Mouse (Mus musculus) myocyte (in vitro differentiated cells): ENCODE measurements around the gene Lrmda. TPM values are rescaled to one million over a fixed set of nuclear protein-coding genes. Genes with fewer than 3 reads are reported as not detected.

Source experiments
- H3K27me3 ChIP-seq: one replicate; pipeline ENCODE4 v1.6.1; 2011; ENCODE audit not compliant: control insufficient read depth, insufficient read depth, insufficient read length
- H3K36me3 ChIP-seq: one replicate; pipeline ENCODE4 v1.6.1; 2011; ENCODE audit not compliant: control insufficient read depth, insufficient read depth
- H3K4me2 ChIP-seq: one replicate; pipeline ENCODE4 v1.6.1; 2011; ENCODE audit warnings: low read depth, control low read depth
- H3K4me3 ChIP-seq: one replicate; pipeline ENCODE4 v1.5.1; 2011; ENCODE audit warnings: mild to moderate bottlenecking, control low read depth, moderate library complexity
- H3K79me2 ChIP-seq: one replicate; pipeline ENCODE4 v1.6.1; 2011; ENCODE audit not compliant: control insufficient read depth, insufficient read depth
- H3ac ChIP-seq: one replicate; pipeline ENCODE4 v1.6.1; 2011; ENCODE audit not compliant: control insufficient read depth, insufficient read length
- CEBPB ChIP-seq: IDR thresholded peaks from 2 replicates; pipeline ENCODE4 v1.6.1; 2011; ENCODE audit warnings: mild to moderate bottlenecking, moderate library complexity; ENCODE audit not compliant: poor library complexity, insufficient read depth, severe bottlenecking
- E2F4 ChIP-seq: IDR thresholded peaks from one replicate; pipeline ENCODE4 v1.6.1; 2011; ENCODE audit warnings: mild to moderate bottlenecking, control low read depth, moderate library complexity; ENCODE audit not compliant: insufficient read depth
- MAX ChIP-seq: IDR thresholded peaks from one replicate; pipeline ENCODE4 v1.6.1; 2011; ENCODE audit warnings: low read depth, mild to moderate bottlenecking, control low read depth
- MYOD1 ChIP-seq, 3 experiments: IDR thresholded peaks; one replicate each; pipeline ENCODE4 v1.6.1; 2011; ENCODE audit warnings: control low read depth in 2 of 3, low read depth in 2 of 3, mild to moderate bottlenecking in 2 of 3, moderate library complexity in 1 of 3; ENCODE audit not compliant: insufficient read length in 2 of 3, control insufficient read depth in 1 of 3
- MYOG ChIP-seq, 3 experiments: IDR thresholded peaks; one replicate each; pipeline ENCODE4 v1.6.1; 2011; ENCODE audit warnings: control low read depth in 2 of 3, low read depth in 2 of 3, mild to moderate bottlenecking in 2 of 3; ENCODE audit not compliant: insufficient read length in 2 of 3, control insufficient read depth in 1 of 3, insufficient read depth in 1 of 3
- POLR2A ChIP-seq: IDR thresholded peaks from one replicate; pipeline ENCODE4 v1.6.1; 2011; ENCODE audit warnings: low read depth, mild to moderate bottlenecking, control low read depth, moderate library complexity; ENCODE audit not compliant: insufficient read length
- POLR2AphosphoS2 ChIP-seq: IDR thresholded peaks from one replicate; pipeline ENCODE4 v1.6.1; 2011; ENCODE audit warnings: low read depth, control low read depth; ENCODE audit not compliant: insufficient read length
- REST ChIP-seq: IDR thresholded peaks from one replicate; pipeline ENCODE4 v1.6.1; 2011; ENCODE audit warnings: mild to moderate bottlenecking, control low read depth, moderate library complexity; ENCODE audit not compliant: insufficient read depth, insufficient read length
- SRF ChIP-seq: IDR thresholded peaks from one replicate; pipeline ENCODE4 v1.6.1; 2011; ENCODE audit warnings: low read depth; ENCODE audit not compliant: control insufficient read depth, insufficient read length
- TCF12 ChIP-seq: IDR thresholded peaks from one replicate; pipeline ENCODE4 v1.6.1; 2011; ENCODE audit warnings: mild to moderate bottlenecking, control low read depth; ENCODE audit not compliant: poor library complexity, insufficient read depth, severe bottlenecking
- TCF3 ChIP-seq: IDR thresholded peaks from one replicate; pipeline ENCODE4 v1.6.1; 2011; ENCODE audit warnings: low read depth, control low read depth; ENCODE audit not compliant: insufficient read length
- USF1 ChIP-seq: IDR thresholded peaks from one replicate; pipeline ENCODE4 v1.6.1; 2011; ENCODE audit warnings: low read depth, mild to moderate bottlenecking, control low read depth, moderate library complexity
- polyA plus RNA-seq: library from polyadenylated mRNA; unstranded; fragments of >200 nt; fragmentation: generic; extraction: Trizol; gene quantifications from one replicate; pipeline ENCODE4 v1.2.1, GENCODE M21; 2012; ENCODE audit warnings: missing spikeins

Lrmda gene
- polyA plus RNA-seq, 1 experiment: 1.9 TPM

DNA sequence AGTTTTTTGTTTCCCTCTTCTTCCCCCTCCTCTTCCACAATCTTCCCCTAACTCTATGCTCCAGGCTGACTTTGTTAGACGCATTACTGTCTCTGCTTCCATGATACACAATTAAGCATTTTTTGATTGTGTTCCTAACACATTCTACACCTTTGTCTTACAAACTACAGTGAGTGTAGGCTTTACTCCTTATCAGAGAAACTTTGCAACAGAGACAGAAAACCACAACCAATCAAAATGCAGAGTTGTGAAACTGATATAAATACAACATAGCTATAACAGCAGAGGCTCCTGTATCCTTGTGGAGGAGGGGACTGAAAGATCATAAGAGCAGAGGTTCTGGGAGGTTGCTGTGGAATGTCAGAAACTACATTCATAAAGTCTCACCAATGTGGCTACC lies 933.5 kb downstream of the Lrmda start:
- Histone ChIP-seq H3K79me2 (no peaks in the 10 kb centered on the region), H3K4me2 (no peak overlapping the region), H3K4me3 (no peak overlapping the region), H3ac (no peak overlapping the region), H3K27me3 (no peaks in the 10 kb centered on the region), H3K36me3 (no peaks in the 10 kb centered on the region)
- TF ChIP-seq USF1: no peak
- TF ChIP-seq POLR2A: no peak

DNA sequence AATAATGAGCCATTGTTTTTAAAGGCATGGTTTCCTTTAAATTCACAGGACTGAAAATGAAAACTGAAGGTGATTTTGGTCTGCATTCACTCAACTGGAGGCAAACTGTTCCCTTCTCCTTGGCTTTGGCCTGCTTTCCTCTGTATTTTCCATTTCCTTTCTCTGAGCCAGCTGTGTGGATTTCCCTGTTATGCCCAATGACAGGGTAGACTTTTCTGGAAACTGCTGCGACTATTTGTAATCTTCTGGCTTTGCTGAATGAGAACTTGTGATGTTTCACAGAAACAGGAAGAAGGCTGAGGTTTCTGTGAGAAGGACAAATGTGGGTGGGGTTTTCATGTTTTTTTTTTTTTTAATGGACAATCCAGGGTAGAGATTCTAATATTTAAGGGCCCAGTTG lies 940.7 kb downstream of the Lrmda start:
- Histone ChIP-seq H3K27me3 (no peaks in the 10 kb centered on the region), H3K36me3 (no peaks in the 10 kb centered on the region), H3ac (no peak overlapping the region), H3K79me2 (no peaks in the 10 kb centered on the region), H3K4me3 (no peak overlapping the region), H3K4me2 (no peak overlapping the region)
- TF ChIP-seq TCF3 (no peak), MYOD1 (IDR thresholded peaks at IDR 0.05; ENCODE audit: control insufficient read depth in 1 of 3, insufficient read length in 2 of 3, low read depth in 2 of 3) (no peak), REST (no peak), POLR2A (no peak), MYOG (IDR thresholded peaks at IDR 0.05; ENCODE audit: control insufficient read depth in 1 of 3, insufficient read depth in 1 of 3, insufficient read length in 2 of 3, low read depth in 2 of 3) (no peak), CEBPB (no peak), E2F4 (no peak), POLR2AphosphoS2 (no peak), TCF12 (no peak), USF1 (no peak), SRF (no peak), MAX (no peak)

DNA sequence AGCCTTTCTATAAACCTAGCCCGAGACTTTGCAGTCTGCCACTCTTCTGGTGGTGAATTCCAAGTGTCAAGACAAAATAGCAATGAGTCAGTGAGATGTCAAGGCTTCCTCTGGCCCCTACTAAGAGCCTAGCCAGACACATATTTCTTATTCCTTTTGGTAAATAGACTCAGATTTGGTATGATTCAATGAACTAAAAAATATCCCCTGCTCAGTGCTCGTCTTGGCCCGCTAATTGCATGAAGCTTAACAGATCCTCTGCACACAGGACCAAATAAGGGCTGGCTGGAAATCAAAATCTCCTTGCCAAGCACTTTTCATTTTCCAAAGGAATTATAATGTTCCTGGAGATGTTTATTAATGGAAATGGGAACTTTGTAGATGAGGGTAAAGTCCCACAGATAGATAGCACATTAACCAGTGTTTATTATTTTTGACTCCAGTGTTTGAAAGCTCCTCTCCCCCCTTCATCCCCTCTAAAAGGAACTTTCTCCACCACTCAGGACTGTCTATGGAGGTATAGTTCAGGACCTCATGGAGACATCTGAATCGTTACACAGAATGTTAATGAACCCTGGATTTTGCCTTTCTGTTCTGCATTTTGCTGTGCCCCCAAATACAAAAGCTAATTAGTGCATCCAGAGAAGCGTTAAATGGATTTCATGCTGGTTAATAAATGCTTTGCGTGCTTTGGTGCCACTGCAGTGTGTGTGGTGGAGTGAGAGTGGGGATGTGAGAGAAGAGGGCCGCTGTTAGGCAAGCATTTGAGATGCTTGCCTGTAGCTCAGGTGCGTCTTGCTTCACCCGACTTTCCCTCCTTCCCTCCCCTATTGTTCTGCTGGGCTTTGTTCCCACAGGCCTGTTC lies 945.5 kb downstream of the Lrmda start:
- no peak for TF ChIP-seq CEBPB
- TF ChIP-seq REST: no peak
- TF ChIP-seq TCF12: no peak
- no peak for TF ChIP-seq MYOG (IDR thresholded peaks at IDR 0.05; ENCODE audit: control insufficient read depth in 1 of 3, insufficient read depth in 1 of 3, insufficient read length in 2 of 3, low read depth in 2 of 3)
- TF ChIP-seq E2F4: no peak
- no peak for TF ChIP-seq MAX
- TF ChIP-seq MYOD1 (IDR thresholded peaks at IDR 0.05; ENCODE audit: control insufficient read depth in 1 of 3, insufficient read length in 2 of 3, low read depth in 2 of 3): no peak
- TF ChIP-seq SRF: no peak
- TF ChIP-seq TCF3: no peak
- H3K79me2 ChIP-seq: no peaks in the 10 kb centered on the region
- H3ac ChIP-seq: no peak overlapping the region
- no peaks in the 10 kb centered on the region for H3K27me3 ChIP-seq
- H3K4me2 ChIP-seq: no peak overlapping the region
- no peaks in the 10 kb centered on the region for H3K36me3 ChIP-seq
- H3K4me3 ChIP-seq: no peak overlapping the region

DNA sequence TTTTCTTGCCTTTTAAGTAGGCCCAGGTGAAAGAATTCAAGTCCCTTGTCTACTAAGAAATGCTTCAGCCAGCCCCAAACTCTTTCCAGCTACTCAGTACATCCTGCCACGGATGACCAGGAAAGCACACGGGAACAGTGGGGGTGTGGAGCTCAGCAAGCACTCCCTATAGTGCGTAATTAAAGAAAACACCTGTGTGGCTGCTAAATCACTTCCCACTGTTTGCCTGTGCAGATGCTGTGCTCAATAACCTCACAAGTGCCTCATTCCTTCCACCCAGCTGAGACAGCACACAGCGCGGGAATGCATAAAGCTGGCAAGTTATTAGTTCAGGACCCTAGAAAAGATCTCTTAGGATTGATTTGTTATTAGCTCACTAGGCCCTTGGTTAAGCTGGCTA lies 949.2 kb downstream of the Lrmda start:
- H3K79me2 ChIP-seq: no peaks in the 10 kb centered on the region
- no peak overlapping the region for H3K4me2 ChIP-seq
- TF ChIP-seq TCF12 (no peak), SRF (no peak), MYOD1 (IDR thresholded peaks at IDR 0.05; ENCODE audit: control insufficient read depth in 1 of 3, insufficient read length in 2 of 3, low read depth in 2 of 3) (no peak), POLR2A (no peak)
- H3ac ChIP-seq: no peak overlapping the region
- no peak overlapping the region for H3K4me3 ChIP-seq
- H3K27me3 ChIP-seq: no peaks in the 10 kb centered on the region
- no peaks in the 10 kb centered on the region for H3K36me3 ChIP-seq

DNA sequence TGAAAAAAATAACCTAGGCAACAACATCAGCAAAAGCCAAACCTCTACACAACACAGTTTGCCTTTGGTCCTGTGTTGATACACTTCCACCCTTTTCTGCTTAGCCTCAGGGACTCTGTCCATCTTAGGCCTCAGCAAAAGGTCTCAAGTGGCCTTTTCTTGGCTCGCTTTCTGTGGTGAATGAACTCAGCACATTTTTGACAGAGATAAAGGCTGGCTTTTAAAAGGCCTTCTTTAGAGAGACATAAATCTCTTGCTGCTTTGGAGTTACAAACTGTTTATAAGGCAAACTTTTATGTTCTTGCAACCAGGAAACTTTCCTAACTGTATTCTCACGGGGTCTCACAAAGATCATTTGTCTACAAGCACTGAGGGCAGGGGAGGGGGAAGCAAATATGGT lies 967.2 kb downstream of the Lrmda start:
- no peak overlapping the region for H3K4me3 ChIP-seq
- H3ac ChIP-seq: no peak overlapping the region
- no peaks in the 10 kb centered on the region for H3K79me2 ChIP-seq
- no peaks in the 10 kb centered on the region for H3K27me3 ChIP-seq
- TF ChIP-seq USF1: no peak
- no peak for TF ChIP-seq SRF
- no peak for TF ChIP-seq MAX
- TF ChIP-seq TCF3: no peak
- TF ChIP-seq MYOD1 (IDR thresholded peaks at IDR 0.05; ENCODE audit: control insufficient read depth in 1 of 3, insufficient read length in 2 of 3, low read depth in 2 of 3): no peak
- no peak for TF ChIP-seq TCF12
- TF ChIP-seq REST: no peak
- no peak for TF ChIP-seq CEBPB
- no peak for TF ChIP-seq E2F4
- no peak for TF ChIP-seq POLR2A
- TF ChIP-seq MYOG (IDR thresholded peaks at IDR 0.05; ENCODE audit: control insufficient read depth in 1 of 3, insufficient read depth in 1 of 3, insufficient read length in 2 of 3, low read depth in 2 of 3): no peak
- no peak for TF ChIP-seq POLR2AphosphoS2
- no peaks in the 10 kb centered on the region for H3K36me3 ChIP-seq
- no peak overlapping the region for H3K4me2 ChIP-seq
